Mouse (Mus musculus) layer of hippocampus, postnatal 14 days (tissue): ENCODE results near the gene Olfr577. TPM values are rescaled to one million over a fixed set of nuclear protein-coding genes. Genes with fewer than 3 reads are reported as not detected.

Experiments
- DNase-seq, 2 experiments: peaks; one replicate each; pipeline ENCODE4 v3.0.0; 2021 to 2022; ENCODE audit warnings: low spot score in 2 of 2, mixed read lengths in 1 of 2
- long read RNA-seq, 2 experiments: library from polyadenylated mRNA; stranded (forward); transcript quantifications; one replicate each; pipeline ENCODE4 v2.0.0; 2021
- total RNA-seq, 2 experiments: library from RNA; stranded (reverse); gene quantifications; 2 replicates each; pipeline ENCODE4 v1.2.3; 2021

The Olfr577 gene
- total RNA-seq = not detected
- long read RNA-seq, experiment 1 = 0 reads
- long read RNA-seq, experiment 2 = 0 reads

- no peak for DNase-seq
Measured at GRCm38 (mm10) chr7:102975843-102976242, at the start of gene Olfr577. Gene Olfr577 (minus strand): TSS chr7:102975943.

GRCm38 (mm10) chr7:102989224-102989623, 13.5 kb upstream of the Olfr577 start, which contains the start of gene Olfr578:
Gene Olfr578 (minus strand): TSS chr7:102989324.
- no peak for DNase-seq

- DNase-seq = no peak
Measured at GRCm38 (mm10) chr7:102974399-102974798, 1.3 kb downstream of the Olfr577 start.

- DNase-seq = no peak
Measured at GRCm38 (mm10) chr7:102962360-102962759, 13.4 kb downstream of the Olfr577 start, which contains the start of gene Olfr576. Gene Olfr576 (plus strand): TSS chr7:102962660.

GRCm38 (mm10) chr7:102958593-102958992, 17.1 kb downstream of the Olfr577 start, which contains the start of gene Olfr575:
Gene Olfr575 (minus strand): TSS chr7:102958775.
- no peak for DNase-seq

GRCm38 (mm10) chr7:102958137-102958536, 17.6 kb downstream of the Olfr577 start:
- no peak for DNase-seq

- DNase-seq = no peak
Measured at GRCm38 (mm10) chr7:102950732-102951131, 25.0 kb downstream of the Olfr577 start.

- no peak for DNase-seq
Measured at GRCm38 (mm10) chr7:102948167-102948566, 27.6 kb downstream of the Olfr577 start, which contains the start of gene Olfr574. Gene Olfr574 (plus strand): TSS chr7:102948467.

GRCm38 (mm10) chr7:102943417-102943816, 32.3 kb downstream of the Olfr577 start:
- no peak for DNase-seq

GRCm38 (mm10) chr7:102942475-102942874, 33.3 kb downstream of the Olfr577 start, which contains the start of gene Olfr573-ps1:
Gene Olfr573-ps1 (minus strand): TSS chr7:102942575.
- DNase-seq = no peak

- DNase-seq = no peak
Measured at GRCm38 (mm10) chr7:102927105-102927504, 48.6 kb downstream of the Olfr577 start.

GRCm38 (mm10) chr7:102924109-102924508, 51.6 kb downstream of the Olfr577 start, which contains the start of gene Olfr572:
Gene Olfr572 (plus strand): TSS chr7:102924409.
- no peak for DNase-seq

Other genes starting within 250 kb of the Olfr577 start
- gene Olfr559, start 248.5 kb downstream of the Olfr577 start, total RNA-seq = not detected
- gene Olfr560, start 216.6 kb downstream of the Olfr577 start, total RNA-seq = not detected
- gene Olfr78, start 216.5 kb downstream of the Olfr577 start, total RNA-seq = under 1 TPM; 0.16 to 0.38 TPM
- gene Olfr561, start 204.7 kb downstream of the Olfr577 start, total RNA-seq = under 1 TPM in 1 of 2 experiments, not detected in 1; 0.24 TPM
- gene Olfr564, start 172.5 kb downstream of the Olfr577 start, total RNA-seq = not detected
- not detected for gene Olfr566, start 117.2 kb downstream of the Olfr577 start, total RNA-seq
- not detected for gene Olfr568, start 98.8 kb downstream of the Olfr577 start, total RNA-seq
- not detected for gene Olfr569, start 85.1 kb downstream of the Olfr577 start, total RNA-seq
- gene Olfr570, start 81.4 kb downstream of the Olfr577 start, total RNA-seq = under 1 TPM in 1 of 2 experiments, not detected in 1; 0.53 TPM
- not detected for gene Olfr571, start 58.4 kb downstream of the Olfr577 start, total RNA-seq
- gene Olfr572, start 51.5 kb downstream of the Olfr577 start, total RNA-seq = not detected
- gene Olfr573-ps1, start 33.4 kb downstream of the Olfr577 start, total RNA-seq = not detected
- gene Olfr574, start 27.5 kb downstream of the Olfr577 start, total RNA-seq = not detected
- gene Olfr575, start 17.2 kb downstream of the Olfr577 start, total RNA-seq = not detected
- not detected for gene Olfr576, start 13.3 kb downstream of the Olfr577 start, total RNA-seq
- not detected for gene Olfr578, start 13.4 kb upstream of the Olfr577 start, total RNA-seq
- not detected for gene Olfr582, start 62.1 kb upstream of the Olfr577 start, total RNA-seq
- not detected for gene Olfr583, start 75.4 kb upstream of the Olfr577 start, total RNA-seq
- not detected for gene Olfr584, start 105.9 kb upstream of the Olfr577 start, total RNA-seq
- not detected for gene Olfr585, start 121.8 kb upstream of the Olfr577 start, total RNA-seq
- not detected for gene Olfr586, start 149.7 kb upstream of the Olfr577 start, total RNA-seq
- gene Olfr588-ps1, start 164.9 kb upstream of the Olfr577 start, total RNA-seq = not detected
- not detected for gene Olfr589, start 180.4 kb upstream of the Olfr577 start, total RNA-seq
- gene Olfr591, start 202.4 kb upstream of the Olfr577 start, total RNA-seq = not detected
- not detected for gene Olfr592, start 208.9 kb upstream of the Olfr577 start, total RNA-seq
- gene Olfr593, start 235.9 kb upstream of the Olfr577 start, total RNA-seq = not detected
- gene Olfr594, start 241.1 kb upstream of the Olfr577 start, total RNA-seq = not detected